Mouse (Mus musculus) lung, postnatal 0 days (tissue): ENCODE measurements at regions not wholly inside any gene's neighbourhood (a gene's known extent, or its start where the extent isn't known, plus 50 kb on each side); places are given as distances from the start of the nearest gene placed in this dataset.

Experiments used
- CTCF ChIP-seq: IDR thresholded peaks from 2 replicates; pipeline ENCODE4 v1.5.1; 2016; ENCODE audit warnings: antibody characterized with exemption, mild to moderate bottlenecking
- EP300 ChIP-seq: IDR thresholded peaks from 2 replicates; pipeline ENCODE4 v1.6.1; 2016; ENCODE audit warnings: antibody characterized with exemption, mild to moderate bottlenecking, control low read depth

- no peak for TF ChIP-seq CTCF
- TF ChIP-seq EP300 = no peak
These were observed 377.2 kb upstream of the Jag1 start for GRCm38 (mm10) chr2:137493600-137493999.
